Mouse (Mus musculus): Measurements from ENCODE around the gene Qk.

Qk gene

DNA sequence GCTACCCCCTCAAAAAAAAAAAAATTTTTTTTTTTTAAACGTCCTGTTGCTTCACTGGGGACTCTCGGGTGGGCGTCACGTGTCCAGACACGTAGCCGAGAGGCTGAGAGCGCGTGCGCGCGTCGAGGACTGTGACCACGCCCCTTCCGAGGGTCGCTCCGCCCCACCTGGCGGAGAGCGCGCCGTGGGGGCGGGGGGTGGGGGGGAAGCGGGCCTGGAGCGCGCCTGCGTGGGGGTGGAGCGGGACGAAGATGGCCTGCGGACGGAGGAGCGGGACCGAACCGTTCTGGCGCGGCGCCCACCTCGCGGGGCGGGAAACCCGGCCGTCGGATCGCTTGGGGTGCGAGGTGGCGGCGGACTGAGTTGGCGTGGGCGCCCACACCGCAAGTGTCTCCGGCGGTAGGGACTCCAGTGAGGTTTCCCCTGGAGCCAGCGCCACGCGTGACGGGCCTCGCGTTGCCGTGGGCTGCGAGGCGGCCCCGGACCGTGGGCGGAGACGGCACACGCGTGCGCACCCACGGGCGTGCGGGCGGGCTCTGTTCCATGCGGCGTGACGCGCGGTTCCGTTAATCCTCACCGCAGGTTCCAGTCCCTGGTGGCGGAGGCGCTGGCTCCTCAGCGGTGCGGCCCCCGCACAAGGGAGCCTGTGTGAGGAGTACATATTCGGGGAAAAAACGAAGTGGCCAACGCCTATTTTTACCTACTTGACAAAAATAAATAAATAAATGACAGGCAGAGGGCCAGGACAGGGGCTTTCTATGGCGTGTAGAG lies at the start of gene Qk:
Qk (minus strand) TSS at position 170 of the 771 bp plus-strand sequence.
- DNase-seq (ENCODE audit: low spot score), result peak; percentile 95

DNA sequence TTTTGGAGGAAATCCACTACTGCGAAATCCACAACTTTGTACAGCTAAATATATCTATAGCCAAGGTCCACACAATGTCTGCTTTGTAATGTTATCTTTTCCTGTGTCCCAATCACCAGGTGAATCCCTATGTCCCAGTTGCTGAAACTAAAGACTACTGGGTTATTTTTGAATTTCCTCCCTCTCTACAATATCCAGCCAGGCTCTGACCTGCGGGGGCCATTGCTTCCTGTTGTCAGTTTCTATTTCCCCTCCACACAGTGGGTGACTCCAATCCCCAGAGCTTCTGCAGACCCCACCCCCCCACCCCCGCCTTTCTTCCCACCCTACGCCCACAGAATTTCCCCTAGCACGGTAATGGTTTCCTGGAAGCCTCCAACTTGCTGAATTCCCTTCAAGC lies 47.4 kb upstream of the Qk start:
- no peak for DNase-seq (ENCODE audit: low spot score)

DNA sequence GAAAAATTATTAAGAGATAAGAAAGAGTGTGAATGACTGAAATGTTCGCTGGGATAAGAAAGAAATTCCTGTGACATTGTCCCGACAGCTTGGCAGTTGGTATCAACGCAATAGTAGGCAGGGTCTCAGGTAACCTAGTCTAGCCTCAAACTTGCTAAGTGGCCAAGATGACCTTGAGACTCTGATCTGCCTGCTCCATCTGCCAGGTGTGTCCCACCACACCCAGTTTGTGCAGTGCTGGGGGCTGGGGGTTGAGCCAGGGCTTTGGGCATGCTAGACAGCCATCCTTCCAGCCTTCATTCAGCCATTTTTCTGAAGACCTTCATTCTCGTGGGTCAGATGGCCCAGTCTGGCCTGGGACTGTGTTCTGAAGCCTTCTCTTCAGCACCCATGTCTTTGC lies 46.9 kb upstream of the Qk start:
- DNase-seq (ENCODE audit: low spot score), result no peak

DNA sequence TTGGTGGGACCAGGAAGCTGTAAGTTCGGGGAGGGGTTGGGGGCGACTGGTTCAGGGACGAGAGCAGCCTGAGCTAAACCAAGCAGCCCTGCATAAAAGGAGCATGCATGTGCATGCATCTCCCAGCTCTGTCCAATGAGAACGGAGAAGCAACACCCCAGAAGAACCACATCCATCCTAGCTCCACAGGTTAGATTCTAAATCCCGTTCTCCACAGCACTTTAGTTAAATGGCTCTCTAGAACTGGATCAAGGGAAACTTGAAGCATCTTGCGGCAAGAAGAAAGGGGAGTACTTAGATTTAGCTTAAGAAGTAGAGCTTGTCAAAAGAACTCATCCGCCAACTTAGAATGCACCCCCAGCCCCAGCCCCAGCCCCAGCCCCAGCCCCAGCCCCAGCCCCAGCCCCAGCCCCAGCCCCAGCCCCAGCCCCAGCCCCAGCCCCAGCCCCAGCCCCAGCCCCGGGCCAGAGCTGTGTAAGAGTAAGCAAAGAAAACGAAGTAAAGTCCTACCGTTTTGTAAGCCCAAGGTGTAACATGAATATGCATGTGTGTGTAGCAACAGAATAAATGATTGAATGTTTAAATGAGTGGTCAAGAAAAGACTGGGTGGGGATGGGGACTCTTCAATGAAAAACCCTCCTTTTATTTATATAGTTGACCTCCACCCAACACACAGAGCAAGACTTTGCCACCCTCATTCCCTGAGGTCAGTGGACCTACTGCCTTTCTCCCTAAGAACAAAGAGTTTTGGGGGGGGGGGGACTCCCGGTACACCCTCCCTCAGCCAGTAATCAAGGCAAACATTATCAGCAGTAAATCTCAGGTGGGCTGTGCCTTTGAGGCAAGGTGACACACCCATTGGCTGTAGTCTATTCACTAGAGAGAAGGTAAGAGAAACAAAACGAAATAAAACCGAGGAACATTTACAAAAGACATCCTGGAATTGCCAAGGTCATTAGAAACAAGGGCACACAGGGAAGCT lies 46.1 kb upstream of the Qk start:
- no peak for DNase-seq (ENCODE audit: low spot score)

DNA sequence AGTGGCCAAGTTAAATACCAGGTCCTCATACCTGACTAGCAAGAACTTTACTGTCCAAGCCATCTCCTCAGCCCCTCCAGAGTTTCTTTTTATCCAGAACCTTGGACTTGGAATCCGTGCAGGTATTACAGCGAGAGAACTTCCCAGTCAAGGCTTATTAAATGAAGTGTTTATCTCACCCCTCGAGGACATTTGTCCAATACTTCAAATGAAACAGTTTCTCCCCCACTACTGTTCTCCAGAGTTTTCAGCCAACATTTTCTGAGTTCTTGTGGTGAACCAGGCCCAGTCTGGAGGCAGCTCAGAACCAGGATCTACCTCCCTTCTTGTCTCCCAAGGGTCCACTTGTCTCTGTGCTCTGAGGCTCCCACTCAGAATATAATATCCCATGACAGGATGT lies 43.5 kb upstream of the Qk start:
- no peak for DNase-seq (ENCODE audit: low spot score)

DNA sequence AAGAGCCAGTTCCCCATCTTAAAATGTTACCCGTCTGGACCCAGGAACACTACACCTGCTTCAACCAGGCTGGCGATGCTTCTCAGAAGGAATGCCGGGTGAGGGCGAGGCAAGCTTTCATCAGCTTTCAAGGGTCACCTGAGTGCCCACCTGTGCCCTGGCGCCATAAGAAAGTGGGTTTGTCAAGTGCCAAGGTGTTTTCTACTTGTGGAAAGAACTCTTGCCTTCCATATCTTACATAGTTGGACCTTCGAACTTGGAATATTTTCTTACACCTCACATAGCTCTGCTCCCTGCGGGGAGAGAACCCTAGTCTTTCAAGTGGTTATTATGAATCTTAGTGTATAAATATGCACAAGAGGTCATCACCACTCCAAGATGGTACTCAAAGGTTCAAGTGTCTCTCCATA lies 42.2 kb upstream of the Qk start:
- DNase-seq (ENCODE audit: low spot score), result no peak

DNA sequence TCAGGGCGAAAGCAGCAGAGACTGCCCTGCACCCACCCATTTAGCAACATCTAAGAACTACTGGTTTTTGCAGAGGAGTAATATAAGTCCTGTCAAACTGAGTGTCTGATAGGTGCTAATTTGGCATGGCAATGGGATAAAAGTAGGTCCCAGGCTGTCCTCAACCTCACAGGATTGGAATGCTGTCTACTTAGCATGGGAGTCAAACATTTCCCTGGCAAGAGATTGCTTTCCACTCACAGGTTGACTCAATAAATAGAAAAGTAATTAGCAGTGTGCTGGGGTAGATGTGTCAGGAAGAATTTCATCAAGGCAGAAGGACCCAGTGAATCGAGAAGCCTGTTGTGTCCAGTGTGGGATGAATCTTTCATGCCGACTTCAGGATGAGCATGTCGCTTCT lies 41.1 kb upstream of the Qk start:
- DNase-seq (ENCODE audit: low spot score), result no peak

DNA sequence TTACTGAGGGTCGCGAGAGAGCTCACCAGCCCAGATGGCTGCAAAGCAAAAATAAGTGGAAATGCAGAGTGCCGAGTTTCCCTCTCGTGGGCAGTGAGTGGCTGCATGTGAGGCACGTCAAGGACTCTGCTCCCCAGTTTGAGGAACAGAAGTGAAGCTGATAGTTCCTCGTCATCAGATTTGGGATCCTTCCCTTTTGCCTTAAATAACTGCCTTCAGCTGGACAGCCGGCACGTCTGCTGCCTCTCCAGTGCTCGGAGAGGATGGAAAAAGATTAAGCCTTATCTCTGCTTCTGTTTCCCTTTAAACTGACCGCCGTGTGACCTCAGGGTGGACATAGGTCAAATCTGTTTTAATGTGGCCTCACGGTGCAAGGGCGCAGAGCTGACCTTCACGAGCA lies 39.8 kb upstream of the Qk start:
- no peak for DNase-seq (ENCODE audit: low spot score)

DNA sequence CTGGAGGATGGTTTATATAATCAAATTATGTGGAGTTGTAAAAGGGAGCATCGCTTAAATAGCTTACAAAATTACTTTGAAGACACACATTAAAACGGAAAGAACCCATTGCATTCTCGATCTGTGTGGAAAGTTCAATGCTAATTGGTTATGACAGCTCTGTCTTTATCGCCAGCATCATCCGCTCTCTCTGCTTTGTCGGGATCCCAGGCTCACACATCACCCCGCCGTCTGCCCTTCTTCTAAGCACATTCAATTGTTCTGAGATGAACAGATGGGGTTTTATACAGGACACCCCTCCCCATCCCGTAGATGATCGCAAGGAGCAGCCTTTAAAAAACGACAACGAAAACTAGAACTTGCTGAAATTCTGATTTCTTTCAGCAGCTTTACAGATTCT lies 37.7 kb upstream of the Qk start:
- DNase-seq (ENCODE audit: low spot score), result no peak

DNA sequence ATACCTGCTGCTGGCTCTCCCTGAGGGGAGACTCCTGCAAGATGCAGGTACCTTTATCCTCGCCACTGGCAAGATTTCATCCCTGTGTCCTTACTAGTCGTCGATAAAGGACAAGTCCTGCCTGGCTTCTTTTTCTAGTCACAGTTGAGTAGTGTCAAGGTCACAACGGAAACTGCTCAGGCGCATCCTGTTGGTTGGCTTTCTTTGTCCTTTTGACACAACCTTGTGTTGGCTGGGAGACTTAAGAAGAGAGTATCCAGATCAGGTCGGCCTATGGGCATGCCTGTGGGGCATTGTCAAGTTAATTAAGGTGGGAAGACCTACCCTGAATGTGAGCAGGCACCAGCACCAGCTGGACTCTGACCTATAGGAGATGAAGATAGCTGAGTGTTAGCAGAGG lies 36.6 kb upstream of the Qk start:
- no peak for DNase-seq (ENCODE audit: low spot score)

DNA sequence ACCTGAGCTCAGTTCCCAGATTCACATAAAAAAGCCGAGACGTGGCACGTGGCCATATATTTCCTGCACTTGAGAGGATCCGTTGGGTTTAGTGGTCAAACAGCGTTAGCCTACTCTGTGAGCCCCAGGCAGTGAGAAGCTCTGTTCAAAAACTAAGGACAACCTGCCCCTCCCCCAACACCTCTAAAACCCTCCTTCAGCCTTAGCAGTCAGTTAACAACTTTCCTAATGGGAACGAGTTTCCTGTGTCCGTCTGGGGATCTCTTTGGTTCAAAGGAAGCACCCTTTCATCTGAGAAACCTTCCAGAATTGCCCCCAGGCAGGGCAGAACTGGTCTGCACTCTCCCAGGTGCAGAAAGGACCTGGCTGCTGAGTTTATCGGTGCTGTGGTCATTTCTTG lies 36.1 kb upstream of the Qk start:
- no peak for DNase-seq (ENCODE audit: low spot score)

DNA sequence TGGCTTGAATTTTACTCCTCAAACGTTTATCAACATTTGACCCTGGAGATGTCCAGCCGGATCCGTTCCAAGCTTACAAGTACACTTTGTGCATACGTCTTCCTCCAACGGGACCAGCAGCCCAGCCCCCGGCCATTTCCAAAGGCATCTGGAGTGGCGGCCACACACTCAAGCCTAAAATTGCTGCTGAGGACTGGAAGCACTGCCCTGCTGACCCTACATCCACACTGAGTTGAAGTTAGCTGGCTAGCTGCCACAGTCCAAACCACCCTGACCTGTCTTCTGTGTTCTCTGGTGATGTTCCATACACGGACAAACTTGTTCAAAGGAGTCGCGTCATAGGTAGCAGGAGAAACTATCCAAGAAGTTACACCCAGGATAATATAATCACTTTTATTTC lies 18.6 kb upstream of the Qk start:
- DNase-seq (ENCODE audit: low spot score), result no peak

DNA sequence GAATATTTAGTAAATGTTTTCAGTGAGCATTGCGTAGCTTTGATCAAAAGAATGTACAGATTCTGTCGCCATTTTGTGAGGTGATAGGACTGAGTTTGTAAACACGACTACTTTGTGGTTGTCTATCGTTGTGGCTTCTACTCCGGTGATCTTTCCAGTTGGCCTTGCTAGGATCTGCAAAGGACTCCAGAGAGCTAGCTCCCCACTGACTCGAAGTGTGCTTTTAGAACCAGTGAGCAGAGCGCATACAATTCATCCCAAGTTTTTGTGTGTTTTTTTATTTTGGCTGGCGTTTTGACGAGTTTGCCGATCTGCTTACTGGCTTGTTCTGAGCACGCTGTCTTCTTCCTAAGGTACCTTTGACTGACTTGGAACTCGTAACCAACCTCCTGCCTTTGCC lies 16.9 kb upstream of the Qk start:
- no peak for DNase-seq (ENCODE audit: low spot score)

DNA sequence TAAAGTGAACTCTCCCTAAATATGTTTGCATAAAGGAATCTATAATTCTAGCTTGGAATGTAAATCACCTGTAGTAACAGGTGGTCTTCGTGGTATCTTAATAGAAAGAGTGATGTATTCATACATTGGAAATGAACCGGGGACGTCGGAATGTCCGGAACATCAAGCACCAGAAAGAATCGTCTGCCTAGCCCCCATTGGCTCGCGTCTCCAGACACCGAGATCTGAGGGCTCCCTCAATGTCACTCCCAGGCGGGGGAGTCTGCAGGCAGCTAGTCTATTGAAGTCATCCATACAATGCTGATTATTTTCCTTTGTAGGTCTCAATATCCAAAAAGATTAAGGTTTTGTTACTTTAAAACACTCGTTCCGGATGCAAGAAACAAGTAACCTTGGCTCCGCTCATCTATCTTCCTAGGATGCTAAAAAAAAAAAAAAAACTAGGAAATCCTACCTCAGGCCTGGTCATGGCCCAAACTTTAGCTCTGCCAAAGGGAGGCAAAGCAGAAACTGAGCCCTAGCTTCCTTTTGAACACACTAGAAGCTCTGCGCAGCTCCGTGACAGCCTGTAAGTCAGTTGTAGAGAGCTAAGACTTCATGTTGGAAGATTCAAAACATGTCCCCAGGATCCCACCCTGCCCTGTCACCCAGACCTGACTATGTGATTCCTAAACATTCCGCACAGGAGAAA lies 16.3 kb upstream of the Qk start:
- peak; percentile 85 for DNase-seq (ENCODE audit: low spot score)

DNA sequence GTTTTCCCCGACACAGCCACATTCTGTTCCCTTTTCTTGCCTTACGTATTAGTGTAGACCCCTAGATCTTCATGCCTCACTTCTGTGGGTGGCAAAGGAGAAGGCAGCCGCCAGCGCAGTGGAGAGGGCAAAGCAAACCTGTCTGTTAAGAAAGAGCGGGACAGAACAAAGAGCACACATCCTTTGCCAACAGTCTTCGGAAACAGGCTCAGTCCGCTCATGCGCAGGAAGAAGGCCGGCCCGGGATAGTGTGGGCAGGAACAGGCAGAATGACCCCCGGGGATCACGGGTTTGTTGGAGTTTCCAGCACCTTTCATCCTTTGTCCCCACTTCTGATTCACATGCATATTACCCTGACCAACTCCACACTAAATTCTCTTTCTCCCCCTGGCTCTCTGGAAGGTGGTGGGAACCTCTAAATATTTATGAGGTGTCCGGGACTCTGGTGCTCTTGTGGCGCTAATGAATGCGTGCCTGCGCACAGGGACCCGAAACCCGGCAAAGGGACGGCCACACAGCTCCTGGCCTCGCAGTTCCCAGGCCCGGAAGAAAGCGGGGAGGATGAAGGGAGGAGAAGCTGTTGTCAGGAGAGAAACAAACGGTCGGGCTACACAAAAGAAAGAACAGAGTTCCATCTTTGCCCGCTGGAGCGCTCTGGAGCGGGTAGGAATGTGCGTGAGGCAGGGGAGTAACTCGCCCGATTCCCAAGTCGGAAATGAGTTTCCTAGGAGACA lies 15.5 kb upstream of the Qk start:
- DNase-seq (ENCODE audit: low spot score), result peak; percentile 95

DNA sequence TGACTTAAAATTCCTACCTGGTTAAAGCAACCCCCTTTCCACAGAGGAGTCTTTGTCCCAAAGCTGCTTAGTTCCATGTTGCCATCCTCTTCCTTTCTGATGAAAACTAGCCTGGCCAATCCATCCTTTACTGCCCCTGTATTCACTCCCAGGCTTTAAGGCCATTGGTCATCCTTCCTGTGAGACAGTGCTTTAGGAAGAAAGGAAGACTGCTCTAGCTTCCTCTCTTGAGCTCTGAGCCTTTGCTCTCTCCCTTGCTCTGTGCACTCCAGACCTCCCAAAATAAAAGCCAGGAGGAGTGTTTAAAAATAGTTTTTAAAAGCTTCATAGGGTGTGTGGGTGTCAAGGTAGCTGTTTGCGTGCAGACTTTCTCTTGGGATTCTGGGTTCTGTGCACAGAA lies 14.8 kb upstream of the Qk start:
- DNase-seq (ENCODE audit: low spot score), result peak; percentile 69

DNA sequence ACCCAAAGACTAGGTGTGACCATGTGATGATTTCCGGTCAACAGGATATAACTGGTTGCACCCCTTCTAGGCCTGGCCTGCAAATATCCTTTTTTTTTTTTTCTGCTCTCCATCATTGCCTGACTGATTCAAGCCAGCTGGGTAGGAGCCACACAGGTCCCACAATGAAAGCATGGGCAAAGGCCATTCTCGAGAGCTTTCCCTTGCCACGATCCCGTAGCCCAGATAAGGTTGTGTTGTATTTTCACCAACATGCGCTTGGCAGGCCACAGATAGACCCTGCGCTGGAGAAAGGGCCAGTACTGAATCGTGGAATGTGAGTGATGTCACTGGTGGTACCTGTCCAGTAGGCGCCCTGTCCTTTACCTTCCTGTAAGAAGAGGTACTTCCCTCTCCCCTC lies 13.7 kb upstream of the Qk start:
- no peak for DNase-seq (ENCODE audit: low spot score)

DNA sequence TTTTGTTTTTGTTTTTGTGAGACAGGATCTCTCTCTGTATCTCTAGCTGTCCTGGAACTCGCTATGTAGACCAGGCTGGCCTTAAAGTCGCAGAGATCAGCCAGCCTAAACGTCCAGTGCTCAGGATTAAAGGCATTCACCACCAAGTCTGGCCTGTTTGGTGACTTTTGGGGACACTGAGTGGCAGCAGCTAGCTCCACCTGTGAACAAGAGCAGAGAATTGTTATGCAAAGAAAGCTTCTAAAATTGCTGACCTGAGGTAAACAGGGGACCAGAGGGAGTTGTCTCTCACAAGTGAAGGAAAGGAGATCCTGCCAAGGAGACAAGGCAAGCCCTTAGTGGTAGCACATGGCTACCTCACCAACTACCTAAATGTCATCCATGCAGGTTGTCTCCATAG lies 12.5 kb upstream of the Qk start:
- no peak for DNase-seq (ENCODE audit: low spot score)

DNA sequence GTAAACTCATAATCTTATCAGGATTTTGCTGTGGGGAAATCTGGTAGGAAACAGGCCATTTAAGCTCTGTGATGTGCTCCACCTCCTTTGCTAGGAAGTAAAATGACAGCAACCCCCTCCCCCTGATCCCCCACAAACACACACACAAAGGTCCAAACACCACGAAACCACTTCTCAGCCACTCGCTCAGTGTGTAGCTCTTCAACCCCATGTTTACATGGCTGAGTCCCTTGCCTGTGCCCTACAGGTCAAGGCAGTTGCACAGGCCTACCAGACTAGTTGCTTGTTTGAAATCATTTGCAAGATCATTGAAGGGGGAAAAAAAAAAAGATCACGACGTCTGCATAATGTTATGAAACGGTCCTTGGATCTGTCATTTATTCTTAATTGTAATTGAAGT lies 9.8 kb upstream of the Qk start:
- DNase-seq (ENCODE audit: low spot score), result no peak

DNA sequence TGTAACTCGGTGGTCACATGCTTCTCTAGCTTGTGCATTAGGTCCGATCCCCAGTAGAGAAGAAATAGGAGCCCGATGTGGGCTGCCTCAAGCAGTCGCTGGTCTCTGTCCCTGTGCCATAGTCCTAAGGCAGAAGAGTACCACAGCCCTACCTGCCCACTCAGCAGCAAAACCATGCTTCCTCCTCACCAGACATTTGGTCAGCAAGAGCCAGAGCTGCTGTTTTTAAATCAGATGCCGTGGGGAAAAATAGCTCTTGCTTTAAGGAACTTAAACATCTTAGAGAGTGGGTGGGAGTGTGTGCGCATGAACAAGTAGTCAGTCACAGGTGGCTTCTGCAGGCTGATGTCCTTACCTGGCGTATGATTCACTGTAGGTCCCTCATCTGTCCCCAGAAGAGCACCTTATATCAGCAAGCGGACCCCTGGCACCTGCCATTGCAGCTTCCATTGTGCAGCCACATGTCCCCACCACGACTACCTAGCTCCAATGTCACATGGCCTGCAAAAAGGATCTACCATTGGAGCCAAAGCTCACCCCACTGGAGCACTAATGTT lies 9.0 kb upstream of the Qk start:
- DNase-seq (ENCODE audit: low spot score), result no peak

DNA sequence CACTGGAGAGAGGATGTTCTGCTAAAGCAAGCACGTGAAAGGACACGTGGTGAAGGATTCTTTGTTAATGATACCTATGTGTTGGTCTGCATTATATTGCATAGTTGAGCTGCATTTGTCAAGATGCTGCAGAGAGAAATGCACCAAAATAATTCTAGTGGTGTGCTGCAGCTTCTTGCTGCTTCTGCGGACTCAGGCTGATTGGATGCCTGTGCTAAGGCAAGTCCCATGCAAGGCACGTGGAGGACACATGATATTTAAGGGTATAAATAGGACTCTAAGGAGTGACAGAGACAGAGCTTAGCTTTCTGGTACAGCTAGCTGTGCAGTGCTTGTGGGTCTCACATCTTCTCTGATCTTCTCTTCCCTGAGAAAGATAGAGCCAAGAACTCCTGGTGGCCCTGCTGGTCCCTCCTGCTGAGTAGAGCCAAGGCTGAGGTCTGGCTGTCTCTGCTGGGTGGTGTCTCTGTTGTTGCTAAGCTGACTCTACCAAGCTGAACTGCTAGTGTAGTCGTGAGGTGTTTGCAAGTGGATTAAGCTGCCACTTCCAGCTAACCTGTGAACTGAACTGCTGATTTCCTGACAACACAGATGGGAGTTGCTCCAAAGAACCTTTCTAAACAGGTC lies 8.0 kb upstream of the Qk start:
- no peak for DNase-seq (ENCODE audit: low spot score)

Measured in embryo, embryonic 10.5 days (tissue).